Mouse (Mus musculus): ENCODE measurements around the gene Lmx1b. TPM values are rescaled to one million over a fixed set of nuclear protein-coding genes. Genes with fewer than 3 reads are reported as not detected.

Lmx1b gene
- total RNA-seq, 2 experiments from 2014 or later, result 0.05 to 0.24 TPM

GRCm38 (mm10) chr2:33542696-33543428, 97.4 kb downstream of the Lmx1b start:
- DNase-seq, result no peak

- no peak for DNase-seq
Measured at GRCm38 (mm10) chr2:33525274-33526055, 114.8 kb downstream of the Lmx1b start.

- no peak for DNase-seq
Measured at GRCm38 (mm10) chr2:33515856-33516255, 124.5 kb downstream of the Lmx1b start.

- DNase-seq, result no peak
Measured at GRCm38 (mm10) chr2:33515431-33515830, 124.9 kb downstream of the Lmx1b start.

Other genes starting within 250 kb of the Lmx1b start
- 1 to 10 TPM; 3.5 to 4.4 TPM for gene Zbtb34, start 209.2 kb downstream of the Lmx1b start, total RNA-seq (2021)
- 10 to 100 TPM; 11.8 to 13.1 TPM for gene Zbtb43, start 172.0 kb downstream of the Lmx1b start, total RNA-seq (2021)
- gene Mvb12b, start 247.4 kb upstream of the Lmx1b start, total RNA-seq (2021), result 10 to 100 TPM; 18.6 to 23.0 TPM

Measured in gastrocnemius, postnatal 25 days (tissue).